Mouse (Mus musculus): ENCODE results near the gene Prrc2a. TPM values are rescaled to one million over a fixed set of nuclear protein-coding genes. Genes with fewer than 3 reads are reported as not detected.

Prrc2a gene
- polyA plus RNA-seq, 2 experiments: 33.4 to 61.4 TPM

- Histone ChIP-seq H3K9me3 (ENCODE audit: control insufficient read depth, low read length) (no peaks in the 10 kb centered on the region), H3K4me3 (ENCODE audit: insufficient read depth in 1 of 2, low read depth in 2 of 2, low read length in 2 of 2) (no peak overlapping the region), H3K27ac (no peak overlapping the region), H3K4me2 (ENCODE audit: low read depth) (no peak overlapping the region), H3K4me1 (replicated peaks; ENCODE audit: control insufficient read depth in 2 of 2, insufficient read depth in 2 of 2, low read length in 1 of 2) (no peaks in the 10 kb centered on the region), H3K36me3 (replicated peaks; ENCODE audit: control insufficient read depth, insufficient read depth, low read depth) (peaks cover 97% of the 10 kb centered on the region), H3K27me3 (ENCODE audit: control insufficient read depth, insufficient read depth, low read length) (no peaks in the 10 kb centered on the region), H3K9ac (replicated peaks) (no peak overlapping the region)
- TF ChIP-seq EP300 (IDR thresholded peaks at IDR 0.05; ENCODE audit: low read depth) (no peak), CTCF (IDR thresholded peaks at IDR 0.05; ENCODE audit: low read depth) (no peak)
- ATAC-seq (ENCODE audit: insufficient read depth): no peak
- 86% methylated on average over 7 of the region's 7 CpGs for WGBS (ENCODE audit: insufficient replicate concordance)
- DNase-seq (ENCODE audit: low read depth in 3 of 3, low spot score in 3 of 3): no peak
Observed at GRCm38 (mm10) chr17:35154616-35155015, 10.1 kb downstream of the Prrc2a start.

- Histone ChIP-seq H3K27ac (no peak overlapping the region), H3K4me1 (replicated peaks; ENCODE audit: control insufficient read depth in 2 of 2, insufficient read depth in 2 of 2, low read length in 1 of 2) (no peaks in the 10 kb centered on the region), H3K27me3 (ENCODE audit: control insufficient read depth, insufficient read depth, low read length) (no peaks in the 10 kb centered on the region), H3K9ac (replicated peaks) (no peak overlapping the region), H3K4me3 (ENCODE audit: insufficient read depth in 1 of 2, low read depth in 2 of 2, low read length in 2 of 2) (no peak overlapping the region), H3K4me2 (ENCODE audit: low read depth) (no peak overlapping the region), H3K36me3 (replicated peaks; ENCODE audit: control insufficient read depth, insufficient read depth, low read depth) (peaks cover 97% of the 10 kb centered on the region), H3K9me3 (ENCODE audit: control insufficient read depth, low read length) (no peaks in the 10 kb centered on the region)
- 78% methylated on average over 4 of the region's 4 CpGs for WGBS (ENCODE audit: insufficient replicate concordance)
- TF ChIP-seq CTCF (IDR thresholded peaks at IDR 0.05; ENCODE audit: low read depth) (no peak), EP300 (IDR thresholded peaks at IDR 0.05; ENCODE audit: low read depth) (no peak)
- DNase-seq (ENCODE audit: low read depth in 3 of 3, low spot score in 3 of 3) (no peak), ATAC-seq (ENCODE audit: insufficient read depth) (no peak)
Observed at GRCm38 (mm10) chr17:35153931-35154330, 10.8 kb downstream of the Prrc2a start.

GRCm38 (mm10) chr17:35153077-35153476, 11.6 kb downstream of the Prrc2a start:
- H3K36me3 ChIP-seq (replicated peaks; ENCODE audit: control insufficient read depth, insufficient read depth, low read depth): peaks cover 92% of the 10 kb centered on the region
- H3K27me3 ChIP-seq (ENCODE audit: control insufficient read depth, insufficient read depth, low read length): no peaks in the 10 kb centered on the region
- H3K9me3 ChIP-seq (ENCODE audit: control insufficient read depth, low read length): no peaks in the 10 kb centered on the region
- no peaks in the 10 kb centered on the region for H3K4me1 ChIP-seq (replicated peaks; ENCODE audit: control insufficient read depth in 2 of 2, insufficient read depth in 2 of 2, low read length in 1 of 2)
- H3K9ac ChIP-seq (replicated peaks): no peak overlapping the region
- DNase-seq (ENCODE audit: low read depth in 3 of 3, low spot score in 3 of 3) (no peak), ATAC-seq (ENCODE audit: insufficient read depth) (no peak)
- H3K27ac ChIP-seq: no peak overlapping the region
- no peak for TF ChIP-seq EP300 (IDR thresholded peaks at IDR 0.05; ENCODE audit: low read depth)
- no peak for TF ChIP-seq CTCF (IDR thresholded peaks at IDR 0.05; ENCODE audit: low read depth)
- WGBS (ENCODE audit: insufficient replicate concordance): 90% methylated on average over 9 of the region's 9 CpGs
- H3K4me3 ChIP-seq (ENCODE audit: insufficient read depth in 1 of 2, low read depth in 2 of 2, low read length in 2 of 2): no peak overlapping the region
- no peak overlapping the region for H3K4me2 ChIP-seq (ENCODE audit: low read depth)

- Histone ChIP-seq H3K27me3 (ENCODE audit: control insufficient read depth, insufficient read depth, low read length) (no peaks in the 10 kb centered on the region), H3K9me3 (ENCODE audit: control insufficient read depth, low read length) (no peaks in the 10 kb centered on the region), H3K4me3 (ENCODE audit: insufficient read depth in 1 of 2, low read depth in 2 of 2, low read length in 2 of 2) (no peak overlapping the region), H3K9ac (replicated peaks) (no peak overlapping the region), H3K4me2 (ENCODE audit: low read depth) (no peak overlapping the region), H3K36me3 (replicated peaks; ENCODE audit: control insufficient read depth, insufficient read depth, low read depth) (peaks cover 84% of the 10 kb centered on the region), H3K27ac (no peak overlapping the region), H3K4me1 (replicated peaks; ENCODE audit: control insufficient read depth in 2 of 2, insufficient read depth in 2 of 2, low read length in 1 of 2) (no peaks in the 10 kb centered on the region)
- no peak for ATAC-seq (ENCODE audit: insufficient read depth)
- WGBS (ENCODE audit: insufficient replicate concordance): 89% methylated on average over 4 of the region's 4 CpGs
- no peak for TF ChIP-seq CTCF (IDR thresholded peaks at IDR 0.05; ENCODE audit: low read depth)
- DNase-seq (ENCODE audit: low read depth in 3 of 3, low spot score in 3 of 3): no peak
Observed at GRCm38 (mm10) chr17:35152121-35152520, 12.6 kb downstream of the Prrc2a start.

- H3K9ac ChIP-seq (replicated peaks): no peak overlapping the region
- 66% methylated on average over 5 of the region's 5 CpGs for WGBS (ENCODE audit: insufficient replicate concordance)
- H3K27me3 ChIP-seq (ENCODE audit: control insufficient read depth, insufficient read depth, low read length): no peaks in the 10 kb centered on the region
- no peak for DNase-seq (ENCODE audit: low read depth in 3 of 3, low spot score in 3 of 3)
- no peak overlapping the region for H3K4me2 ChIP-seq (ENCODE audit: low read depth)
- H3K36me3 ChIP-seq (replicated peaks; ENCODE audit: control insufficient read depth, insufficient read depth, low read depth): peaks cover 82% of the 10 kb centered on the region
- no peak for ATAC-seq (ENCODE audit: insufficient read depth)
- H3K9me3 ChIP-seq (ENCODE audit: control insufficient read depth, low read length): no peaks in the 10 kb centered on the region
- no peak overlapping the region for H3K27ac ChIP-seq
- no peak overlapping the region for H3K4me3 ChIP-seq (ENCODE audit: insufficient read depth in 1 of 2, low read depth in 2 of 2, low read length in 2 of 2)
- TF ChIP-seq CTCF (IDR thresholded peaks at IDR 0.05; ENCODE audit: low read depth) (no peak), EP300 (IDR thresholded peaks at IDR 0.05; ENCODE audit: low read depth) (no peak)
- no peaks in the 10 kb centered on the region for H3K4me1 ChIP-seq (replicated peaks; ENCODE audit: control insufficient read depth in 2 of 2, insufficient read depth in 2 of 2, low read length in 1 of 2)
Observed at GRCm38 (mm10) chr17:35147922-35148639, 16.6 kb downstream of the Prrc2a start.

Data from liver, embryonic 14.5 days (tissue).